Mouse (Mus musculus) brain, embryonic 14.5 days (tissue): ENCODE data around the gene Mcl1. TPM values are rescaled to one million over a fixed set of nuclear protein-coding genes. Genes with fewer than 3 reads are reported as not detected.
A peak's percentile ranks its signal among the peaks of the same experiment; 100 is the strongest.

ENCODE experiments used
- DNase-seq: peaks from one replicate; pipeline ENCODE4 v3.0.0-alpha.2; 2011; ENCODE audit warnings: low read depth
- CTCF ChIP-seq: fragments of 200-500 bp; IDR thresholded peaks from 2 replicates; pipeline ENCODE4 v1.5.1; 2012; ENCODE audit warnings: inconsistent platforms, mild to moderate bottlenecking, moderate library complexity, borderline replicate concordance; ENCODE audit not compliant: insufficient read depth, insufficient read length; ENCODE audit errors: extremely low read depth
- POLR2A ChIP-seq: fragments of 200-500 bp; IDR thresholded peaks from 2 replicates; pipeline ENCODE4 v1.6.1; 2012; ENCODE audit warnings: mild to moderate bottlenecking, inconsistent platforms, borderline replicate concordance; ENCODE audit not compliant: poor library complexity, insufficient read depth, insufficient read length, severe bottlenecking; ENCODE audit errors: extremely low read depth
- polyA plus RNA-seq: library from polyadenylated mRNA; depleted of rRNA; stranded (reverse); fragments of >200 nt; gene quantifications from 2 replicates; pipeline ENCODE4 v1.2.3, GENCODE M21; 2012; rRNA removed

The Mcl1 gene
- polyA plus RNA-seq, 1 experiment = 72.3 TPM

DNA sequence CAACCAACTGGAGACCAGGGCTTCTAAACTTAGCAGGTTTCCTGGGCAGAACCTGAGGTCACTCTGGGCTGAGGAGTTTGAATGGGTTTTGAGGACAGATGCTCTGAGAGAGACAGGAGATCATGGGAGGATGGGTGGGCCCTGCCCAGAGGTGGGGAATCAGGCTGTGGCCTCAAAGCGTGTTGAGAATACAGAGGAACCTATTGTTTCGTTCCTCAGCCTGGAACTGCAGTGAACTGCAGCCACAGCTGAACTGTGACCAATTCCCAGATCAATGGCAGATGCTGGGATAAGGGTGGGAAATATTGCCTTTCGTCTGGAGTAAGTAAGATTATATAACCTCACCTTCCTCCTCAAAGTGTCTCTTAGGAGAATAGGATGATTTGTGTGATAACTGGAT lies 37.2 kb downstream of the Mcl1 start:
- DNase-seq = no peak

GRCm38 (mm10) chr3:95696360-95696759 lies 37.8 kb downstream of the Mcl1 start:
- no peak for TF ChIP-seq CTCF
- TF ChIP-seq POLR2A = no peak
- DNase-seq = no peak

More for the DNA sequence above, 37.2 kb downstream of the Mcl1 start:
- no peak for TF ChIP-seq POLR2A
- no peak for TF ChIP-seq CTCF

DNA sequence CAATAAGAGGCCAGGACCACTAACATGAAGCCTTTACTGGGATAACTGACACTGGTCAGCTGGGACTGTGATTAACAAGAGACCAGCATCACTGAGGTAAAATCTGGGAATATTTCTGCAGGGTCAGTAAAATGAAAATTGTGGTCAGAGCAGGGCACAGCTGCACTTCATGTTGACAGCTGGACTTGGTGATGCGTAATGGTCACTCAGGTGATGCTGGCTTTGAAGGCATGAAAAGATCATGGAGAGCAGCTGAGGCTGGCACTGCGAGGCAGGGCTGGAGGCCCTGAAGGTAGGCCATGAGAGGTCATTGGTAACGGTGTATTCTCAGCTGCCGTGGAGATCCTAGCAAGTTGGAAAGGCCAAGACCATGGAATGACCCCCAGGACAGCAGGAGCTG lies 39.7 kb downstream of the Mcl1 start:
- TF ChIP-seq POLR2A (no peak), CTCF (no peak)
- DNase-seq = no peak

DNA sequence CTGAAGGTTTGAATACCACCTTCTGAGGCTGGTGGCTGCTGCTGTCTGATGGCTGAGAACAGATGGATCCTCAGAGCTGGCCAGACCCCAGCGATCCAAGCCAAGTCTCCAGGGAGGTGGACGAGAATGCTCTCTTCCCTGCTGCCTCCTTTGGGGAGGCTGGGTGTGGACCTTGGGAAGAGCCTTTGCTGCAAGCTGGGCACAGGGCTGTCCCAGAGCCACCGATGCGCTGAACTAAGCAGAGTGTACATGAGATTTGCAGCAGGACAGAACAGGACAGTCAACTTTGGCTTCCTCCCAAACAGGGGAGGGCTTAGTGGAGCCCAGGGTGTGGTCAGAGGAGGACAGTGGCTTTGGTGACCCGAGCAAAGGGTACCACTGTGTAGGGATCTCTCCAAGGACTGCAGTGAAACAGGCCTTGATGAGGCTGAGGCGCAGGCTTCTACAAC lies 41.7 kb downstream of the Mcl1 start:
- DNase-seq = peak; percentile 9

GRCm38 (mm10) chr3:95701085-95701484 lies 42.5 kb downstream of the Mcl1 start:
- TF ChIP-seq POLR2A (no peak), CTCF (no peak)
- no peak for DNase-seq

More for the DNA sequence above, 41.7 kb downstream of the Mcl1 start:
- TF ChIP-seq POLR2A (no peak), CTCF (no peak)

- TF ChIP-seq CTCF (no peak), POLR2A (no peak)
- DNase-seq = peak; percentile 81
Observed at GRCm38 (mm10) chr3:95701877-95702540, 43.4 kb downstream of the Mcl1 start.

DNA sequence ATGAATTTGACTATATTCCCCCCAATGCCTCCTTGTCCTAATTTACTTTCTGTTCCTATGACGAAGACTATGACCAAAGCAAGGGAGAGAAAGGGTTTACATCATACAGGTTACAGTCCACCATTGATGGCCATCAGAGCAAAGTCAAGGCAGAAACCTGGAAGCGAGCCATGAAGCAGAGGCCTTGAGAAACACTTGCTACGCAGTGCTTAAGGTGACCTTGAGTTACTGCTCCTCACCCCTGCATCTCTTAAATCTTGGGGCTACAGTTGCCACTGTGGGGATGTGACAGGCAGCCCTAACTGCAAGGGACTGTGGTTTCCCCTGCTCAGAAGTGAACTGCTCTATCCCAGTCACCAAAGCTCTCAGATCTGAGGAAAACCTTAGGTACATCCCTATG lies 44.7 kb downstream of the Mcl1 start:
- TF ChIP-seq CTCF (no peak), POLR2A (no peak)
- no peak for DNase-seq

DNA sequence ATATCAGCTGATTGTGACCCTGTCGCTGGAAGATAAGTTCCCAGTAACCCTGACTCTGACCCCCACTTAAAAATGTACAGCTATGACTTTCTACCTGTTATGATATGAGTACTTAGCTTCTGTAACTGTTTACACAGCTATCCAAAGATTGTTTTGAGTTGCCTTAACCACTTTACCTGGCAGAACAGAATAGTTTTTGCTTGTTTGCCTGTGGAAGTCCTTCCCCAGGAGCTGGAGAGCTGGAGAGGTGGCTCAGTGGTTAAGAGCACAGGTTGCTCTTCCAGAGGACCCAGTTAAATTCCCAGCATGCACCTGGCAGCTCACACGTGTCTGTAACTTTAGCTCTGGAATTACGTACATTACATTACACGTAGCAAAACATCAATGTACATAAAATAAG lies 46.0 kb downstream of the Mcl1 start:
- no peak for DNase-seq
- no peak for TF ChIP-seq POLR2A
- no peak for TF ChIP-seq CTCF

GRCm38 (mm10) chr3:95706273-95706672 lies 47.7 kb downstream of the Mcl1 start:
- TF ChIP-seq POLR2A (no peak), CTCF (no peak)

GRCm38 (mm10) chr3:95707497-95707896 lies 48.9 kb downstream of the Mcl1 start:
- no peak for DNase-seq

More at GRCm38 (mm10) chr3:95706273-95706672, 47.7 kb downstream of the Mcl1 start:
- DNase-seq = no peak

DNA sequence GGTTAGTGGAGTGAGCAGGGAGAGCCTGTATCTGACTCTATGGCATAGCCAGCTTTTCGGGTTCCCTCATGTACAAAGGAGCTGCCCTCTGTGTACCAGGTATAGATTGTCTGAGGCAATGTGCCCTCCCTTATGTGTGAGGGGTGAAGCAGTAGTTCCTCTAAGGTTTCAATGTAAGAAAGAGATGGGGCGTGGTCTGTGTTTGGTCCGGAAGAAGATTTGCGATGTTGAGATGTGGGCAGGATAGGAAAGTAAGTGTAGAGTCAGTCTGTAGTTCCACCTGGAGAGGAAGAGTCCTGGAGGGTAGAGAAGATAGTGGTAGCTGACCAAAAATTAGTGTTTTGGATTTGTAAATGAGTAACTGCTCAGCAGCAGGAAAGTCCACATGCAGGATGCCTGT lies 50.5 kb downstream of the Mcl1 start:
- no peak for DNase-seq
- TF ChIP-seq CTCF (no peak), POLR2A (no peak)

More at GRCm38 (mm10) chr3:95707497-95707896, 48.9 kb downstream of the Mcl1 start:
- no peak for TF ChIP-seq CTCF
- no peak for TF ChIP-seq POLR2A

DNA sequence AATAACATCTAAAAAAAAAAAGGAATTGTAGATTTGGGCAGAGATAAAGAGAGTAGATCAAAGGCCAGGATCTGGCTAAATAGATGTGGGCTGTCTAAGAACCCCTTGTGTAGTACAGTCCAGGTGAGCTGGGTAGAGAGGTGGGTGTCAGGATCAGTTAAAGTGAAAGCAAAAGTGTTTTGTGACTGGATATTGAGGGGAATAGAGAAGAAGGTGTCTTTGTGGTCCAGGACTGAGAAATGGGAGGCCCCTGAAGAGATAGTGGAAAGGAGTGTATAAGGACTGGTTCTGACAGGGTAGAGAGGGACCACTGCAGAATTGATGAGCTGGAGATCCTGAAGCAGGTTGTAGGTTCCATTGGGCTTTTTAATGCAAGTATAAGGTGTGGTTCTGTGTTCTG lies 51.4 kb downstream of the Mcl1 start:
- TF ChIP-seq CTCF = no peak
- DNase-seq = no peak

Other genes with a start within 250 kb of the Mcl1 start
- 31.6 and 36.6 TPM in 2 replicates for gene Arnt, start 224.4 kb upstream of the Mcl1 start, polyA plus RNA-seq
- gene Ctsk, start 159.5 kb upstream of the Mcl1 start, polyA plus RNA-seq = 7.2 and 10.6 TPM in 2 replicates
- 5.0 and 7.3 TPM in 2 replicates for gene Ctss, start 132.0 kb upstream of the Mcl1 start, polyA plus RNA-seq
- gene Hormad1, start 99.1 kb upstream of the Mcl1 start, polyA plus RNA-seq = not detected in 2 replicates
- gene Golph3l, start 69.9 kb upstream of the Mcl1 start, polyA plus RNA-seq = 22.5 and 23.2 TPM in 2 replicates
- gene Ensa, start 33.8 kb upstream of the Mcl1 start, polyA plus RNA-seq = 32.2 and 51.6 TPM in 2 replicates
- gene Adamtsl4, start 29.1 kb downstream of the Mcl1 start, polyA plus RNA-seq = 0.20 and 0.41 TPM in 2 replicates
- 20.2 and 21.2 TPM in 2 replicates for gene Ecm1, start 80.8 kb downstream of the Mcl1 start, polyA plus RNA-seq
- 39.1 and 42.2 TPM in 2 replicates for gene Tars2, start 101.4 kb downstream of the Mcl1 start, polyA plus RNA-seq
- gene Rprd2, start 160.1 kb downstream of the Mcl1 start, polyA plus RNA-seq = 22.8 and 31.4 TPM in 2 replicates
- 35.6 and 37.4 TPM in 2 replicates for gene Prpf3, start 197.1 kb downstream of the Mcl1 start, polyA plus RNA-seq
- gene Mrps21, start 212.7 kb downstream of the Mcl1 start, polyA plus RNA-seq = 148 and 152 TPM in 2 replicates
- gene Ciart, start 223.5 kb downstream of the Mcl1 start, polyA plus RNA-seq = 3.7 and 3.8 TPM in 2 replicates
- 11.4 and 12.1 TPM in 2 replicates for gene BC028528, start 233.2 kb downstream of the Mcl1 start, polyA plus RNA-seq
- gene Aph1a, start 235.2 kb downstream of the Mcl1 start, polyA plus RNA-seq = 102 and 129 TPM in 2 replicates
- 8.6 and 9.4 TPM in 2 replicates for gene Car14, start 245.9 kb downstream of the Mcl1 start, polyA plus RNA-seq